Mouse (Mus musculus) liver, embryonic 14.5 days (tissue): ENCODE measurements around the gene Evi2a. TPM values are rescaled to one million over a fixed set of nuclear protein-coding genes. Genes with fewer than 3 reads are reported as not detected.

Source experiments
- ATAC-seq: fragments of 200-750 bp; cut with Nextera tagmentation; 2 replicates; pipeline ENCODE4 v1.8.0; 2017; ENCODE audit warnings: moderate number of reproducible peaks, mild to moderate bottlenecking, moderate library complexity; ENCODE audit not compliant: insufficient read depth
- DNase-seq, 3 experiments: peaks; one replicate each; pipeline ENCODE4 v3.0.0-alpha.2; 2012 to 2013; ENCODE audit warnings: low read depth in 3 of 3, low spot score in 3 of 3
- H3K27ac ChIP-seq: fragments of 300-500 bp; sonication (generic); 2 replicates; pipeline ENCODE4 v1.5.1; 2014; ENCODE audit warnings: moderate library complexity, mild to moderate bottlenecking, control low read depth, inconsistent platforms
- H3K27me3 ChIP-seq: fragments of 300-500 bp; sonication (generic); 2 replicates; pipeline ENCODE4 v1.6.1; 2014; ENCODE audit warnings: mild to moderate bottlenecking, low read length, moderate library complexity; ENCODE audit not compliant: control insufficient read depth, insufficient read depth
- H3K36me3 ChIP-seq: fragments of 300-500 bp; sonication (generic); replicated peaks from 2 replicates; pipeline ENCODE4 v1.6.1; 2014; ENCODE audit warnings: low read depth; ENCODE audit not compliant: control insufficient read depth, insufficient read depth
- H3K4me1 ChIP-seq, 2 experiments: fragments of 200-500 bp in 1 of 2; fragments of 300-500 bp in 1 of 2; sonication (generic) in 1 of 2; replicated peaks; 2 replicates each; pipeline ENCODE4 v1.6.1; 2012 to 2014; ENCODE audit warnings: antibody characterized with exemption in 1 of 2, inconsistent platforms in 1 of 2, low read length in 1 of 2; ENCODE audit not compliant: control insufficient read depth in 2 of 2, insufficient read depth in 2 of 2
- H3K4me2 ChIP-seq: fragments of 300-500 bp; sonication (generic); 2 replicates; pipeline ENCODE4 v1.6.1; 2014; ENCODE audit warnings: low read depth, mild to moderate bottlenecking, control low read depth, moderate library complexity
- H3K4me3 ChIP-seq, 2 experiments: fragments of 200-500 bp in 1 of 2; fragments of 300-500 bp in 1 of 2; sonication (generic) in 1 of 2; 2 replicates each; pipeline ENCODE4 v1.5.1; 2012 to 2014; ENCODE audit warnings: low read depth in 2 of 2, low read length in 2 of 2, mild to moderate bottlenecking in 2 of 2, control low read depth in 1 of 2, inconsistent platforms in 1 of 2, moderate library complexity in 1 of 2; ENCODE audit not compliant: insufficient read depth in 1 of 2
- H3K9ac ChIP-seq: fragments of 300-500 bp; sonication (generic); replicated peaks from 2 replicates; pipeline ENCODE4 v1.6.1; 2014; ENCODE audit warnings: mild to moderate bottlenecking, control low read depth, moderate library complexity
- H3K9me3 ChIP-seq: fragments of 300-500 bp; sonication (generic); 2 replicates; pipeline ENCODE4 v1.6.1; 2016; ENCODE audit warnings: low read length, mixed read lengths; ENCODE audit not compliant: control insufficient read depth
- CTCF ChIP-seq: IDR thresholded peaks from 2 replicates; pipeline ENCODE4 v1.5.1; 2016; ENCODE audit warnings: antibody characterized with exemption, low read depth, control low read depth
- EP300 ChIP-seq: IDR thresholded peaks from 2 replicates; pipeline ENCODE4 v1.6.1; 2016; ENCODE audit warnings: antibody characterized with exemption, low read depth
- WGBS: fragments of 180-500 bp; shearing (Covaris S2); extraction: QIAGEN DNeasy Blood & Tissue Kit; methylation state at CpG from one replicate; pipeline ENCODE4 v1.1.7; 2014; ENCODE audit not compliant: insufficient replicate concordance; 5-methylcytosine and 5-hydroxymethylcytosine counted together
- polyA plus RNA-seq, 2 experiments: library from polyadenylated mRNA; depleted of rRNA in 1 of 2; stranded (reverse) in 1 of 2; unstranded in 1 of 2; fragments of >200 nt; fragmentation: Nextera tagmentation in 1 of 2; extraction: Ambion mirVana in 1 of 2; gene quantifications; 2 replicates each; pipeline versions ENCODE4 v1.2.1 to v1.2.3; 2012 to 2014

Evi2a gene
- polyA plus RNA-seq, 2 experiments, result 3.9 to 4.2 TPM

GRCm38 (mm10) chr11:79536293-79536692, 5.9 kb upstream of the Evi2a start:
- no peak for ATAC-seq
- Histone ChIP-seq H3K9me3 (no peaks in the 10 kb centered on the region), H3K4me2 (no peak overlapping the region), H3K4me1 (peaks cover 0 to 2% of the 10 kb centered on the region in 2 experiments; a peak in 1 of 4 replicates), H3K9ac (no peak overlapping the region), H3K36me3 (no peaks in the 10 kb centered on the region), H3K27ac (no peak overlapping the region), H3K4me3 (no peak overlapping the region), H3K27me3 (no peaks in the 10 kb centered on the region)
- 46% methylated on average over 3 of the region's 3 CpGs for WGBS
- TF ChIP-seq EP300, result no peak
- TF ChIP-seq CTCF, result no peak
- no peak for DNase-seq

DNA sequence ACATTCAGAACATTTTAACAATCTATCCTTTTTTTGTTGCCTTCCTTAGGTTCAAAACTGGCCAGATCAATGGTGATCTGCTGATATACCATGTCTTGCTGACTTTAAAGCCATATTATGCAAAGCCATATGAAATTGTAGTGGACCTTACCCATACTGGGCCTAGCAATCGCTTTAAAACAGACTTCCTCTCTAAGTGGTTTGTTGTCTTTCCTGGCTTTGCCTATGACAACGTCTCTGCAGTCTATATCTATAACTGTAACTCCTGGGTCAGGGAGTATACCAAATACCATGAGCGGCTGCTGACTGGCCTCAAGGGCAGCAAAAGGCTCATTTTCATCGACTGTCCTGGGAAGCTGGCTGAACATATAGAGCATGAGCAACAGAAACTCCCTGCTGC, 5.1 kb upstream of the Evi2a start:
- no peak for DNase-seq
- WGBS, result 12% methylated on average over 4 of the region's 4 CpGs
- Histone ChIP-seq H3K4me3 (no peak overlapping the region), H3K36me3 (no peaks in the 10 kb centered on the region), H3K9ac (no peak overlapping the region), H3K4me1 (peaks cover 0 to 6% of the 10 kb centered on the region in 2 experiments; a peak in 2 of 4 replicates), H3K27me3 (no peaks in the 10 kb centered on the region), H3K4me2 (no peak overlapping the region), H3K27ac (no peak overlapping the region), H3K9me3 (no peaks in the 10 kb centered on the region)
- no peak for ATAC-seq
- TF ChIP-seq CTCF (no peak), EP300 (no peak)

- peaks cover 0 to 6% of the 10 kb centered on the region in 2 experiments; a peak in 2 of 4 replicates for H3K4me1 ChIP-seq
- no peak overlapping the region for H3K9ac ChIP-seq
- ATAC-seq, result no peak
- WGBS, result 65% methylated on average over 8 of the region's 8 CpGs
- no peak for TF ChIP-seq CTCF
- no peaks in the 10 kb centered on the region for H3K27me3 ChIP-seq
- H3K27ac ChIP-seq, result no peak overlapping the region
- H3K4me2 ChIP-seq, result no peak overlapping the region
- no peaks in the 10 kb centered on the region for H3K36me3 ChIP-seq
- H3K9me3 ChIP-seq, result no peaks in the 10 kb centered on the region
- DNase-seq, result no peak
- H3K4me3 ChIP-seq, result no peak overlapping the region
Measured at GRCm38 (mm10) chr11:79533950-79534690, 3.7 kb upstream of the Evi2a start.

DNA sequence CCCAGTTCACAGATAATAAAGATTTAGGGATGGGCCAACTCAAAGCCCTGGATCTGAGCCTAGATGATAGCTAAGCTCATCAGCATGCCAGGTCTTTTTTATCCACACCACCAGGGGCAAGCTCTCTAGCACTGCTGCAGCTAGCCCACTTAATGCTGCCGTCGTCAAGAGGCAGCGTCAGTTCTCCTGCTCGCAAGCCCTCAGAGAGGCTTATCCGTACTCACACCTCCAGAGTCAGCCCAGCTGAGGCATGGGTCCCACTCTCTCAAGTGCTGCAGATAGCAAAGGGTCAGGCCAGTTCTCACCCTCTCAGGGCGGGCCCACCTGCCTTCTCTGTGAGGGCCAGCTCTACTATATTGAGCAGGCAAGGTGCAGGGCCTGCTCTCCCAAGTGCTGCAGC, 2.9 kb upstream of the Evi2a start:
- H3K9ac ChIP-seq, result no peak overlapping the region
- DNase-seq, result no peak
- H3K27ac ChIP-seq, result no peak overlapping the region
- H3K4me1 ChIP-seq, result peaks cover 0 to 9% of the 10 kb centered on the region in 2 experiments; a peak in 2 of 4 replicates
- no peaks in the 10 kb centered on the region for H3K36me3 ChIP-seq
- ATAC-seq, result peak; percentile 62
- H3K27me3 ChIP-seq, result no peaks in the 10 kb centered on the region
- 13% methylated on average over 6 of the region's 6 CpGs for WGBS
- H3K9me3 ChIP-seq, result no peaks in the 10 kb centered on the region
- H3K4me2 ChIP-seq, result no peak overlapping the region
- TF ChIP-seq CTCF, result no peak
- TF ChIP-seq EP300, result no peak
- no peak overlapping the region for H3K4me3 ChIP-seq

GRCm38 (mm10) chr11:79531485-79531884, 1.1 kb upstream of the Evi2a start:
- no peak overlapping the region for H3K9ac ChIP-seq
- H3K9me3 ChIP-seq, result no peaks in the 10 kb centered on the region
- WGBS, result 73% methylated on average over 4 of the region's 4 CpGs
- no peak for DNase-seq
- TF ChIP-seq CTCF (no peak), EP300 (no peak)
- no peak overlapping the region for H3K4me2 ChIP-seq
- no peaks in the 10 kb centered on the region for H3K27me3 ChIP-seq
- no peaks in the 10 kb centered on the region for H3K36me3 ChIP-seq
- peaks cover 0 to 21% of the 10 kb centered on the region in 2 experiments; a peak in 2 of 4 replicates for H3K4me1 ChIP-seq
- ATAC-seq, result no peak
- no peak overlapping the region for H3K27ac ChIP-seq
- no peak overlapping the region for H3K4me3 ChIP-seq
